Mouse (Mus musculus): Measurements from ENCODE around the gene Aadac.

DNA sequence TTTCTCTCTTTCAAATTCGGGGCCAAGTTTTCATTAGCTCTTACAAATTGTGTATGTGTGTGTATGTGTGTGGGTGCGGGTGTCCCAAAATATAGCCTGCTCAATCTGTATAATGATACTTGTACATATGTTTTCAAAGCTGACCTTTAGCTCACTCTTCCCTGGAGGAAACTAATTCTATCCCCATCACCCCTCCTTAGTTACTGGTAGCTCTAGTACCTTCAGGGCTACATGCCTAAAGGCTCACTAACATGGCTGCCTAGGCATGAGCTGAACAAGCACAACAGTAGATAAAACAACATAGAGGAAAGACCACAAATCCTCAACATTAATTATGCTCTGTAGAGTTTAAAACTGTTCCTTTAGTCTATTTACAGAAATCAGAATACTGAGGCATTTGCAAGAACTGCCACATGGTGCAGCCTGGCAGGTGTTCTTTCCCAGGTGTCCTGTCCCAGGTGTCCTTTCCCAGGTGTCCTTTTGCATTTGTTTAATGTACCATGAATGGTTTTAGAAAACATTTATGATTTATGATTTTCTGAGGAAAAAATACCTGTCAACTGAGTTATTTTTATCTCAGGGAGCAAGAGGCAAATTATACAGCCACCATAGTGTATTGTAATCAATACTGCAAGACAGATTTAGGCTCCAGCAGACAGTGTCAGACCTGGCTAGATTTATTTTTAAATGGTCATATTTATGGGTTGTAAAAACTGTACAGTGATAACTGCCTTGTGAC, 31.7 kb downstream of the Aadac start:
- no peak for TF ChIP-seq CTCF (IDR thresholded peaks at IDR 0.05; ENCODE audit: low read depth)
- no peak for TF ChIP-seq EP300 (optimal IDR thresholded peaks at IDR 0.05)
